Mouse (Mus musculus): ENCODE data around the gene Dnajb2. TPM values are rescaled to one million over a fixed set of nuclear protein-coding genes. Genes with fewer than 3 reads are reported as not detected.

Gene Dnajb2
- polyA plus RNA-seq, 1 experiment = 27.6 TPM

DNA sequence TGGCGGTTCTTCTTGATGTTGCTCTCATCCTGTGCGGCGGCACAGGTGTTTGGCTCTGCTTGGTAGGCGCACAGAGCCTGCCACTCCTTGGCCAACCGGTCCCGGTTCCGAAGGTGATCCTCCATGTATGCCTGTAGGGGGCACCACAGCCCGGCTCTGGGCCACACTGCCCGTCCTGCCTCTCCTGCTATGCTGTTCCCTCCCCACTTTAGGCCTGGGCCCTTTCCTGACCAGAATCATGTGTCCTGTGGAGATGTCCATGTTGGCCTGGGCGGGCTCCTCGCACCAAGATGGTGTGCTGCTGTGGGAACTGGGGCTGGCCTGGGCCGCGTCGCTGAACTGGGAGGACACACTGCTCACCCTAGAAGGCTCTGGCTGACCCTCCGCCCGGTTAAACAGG is 16.8 kb downstream of the Dnajb2 start:
- H3K9me3 ChIP-seq (ENCODE audit: control insufficient read depth, low read length) = no peaks in the 10 kb centered on the region
- no peaks in the 10 kb centered on the region for H3K27me3 ChIP-seq (ENCODE audit: control insufficient read depth)
- TF ChIP-seq TAL1 (IDR thresholded peaks at IDR 0.05; ENCODE audit: low read length) (no peak), GATA1 (IDR thresholded peaks at IDR 0.05; ENCODE audit: low read length) (no peak)
- H3K4me3 ChIP-seq (replicated peaks) = no peak overlapping the region
- no peaks in the 10 kb centered on the region for H3K36me3 ChIP-seq (ENCODE audit: control insufficient read depth)
- H3K4me1 ChIP-seq (ENCODE audit: control insufficient read depth) = peaks cover 51% of the 10 kb centered on the region

DNA sequence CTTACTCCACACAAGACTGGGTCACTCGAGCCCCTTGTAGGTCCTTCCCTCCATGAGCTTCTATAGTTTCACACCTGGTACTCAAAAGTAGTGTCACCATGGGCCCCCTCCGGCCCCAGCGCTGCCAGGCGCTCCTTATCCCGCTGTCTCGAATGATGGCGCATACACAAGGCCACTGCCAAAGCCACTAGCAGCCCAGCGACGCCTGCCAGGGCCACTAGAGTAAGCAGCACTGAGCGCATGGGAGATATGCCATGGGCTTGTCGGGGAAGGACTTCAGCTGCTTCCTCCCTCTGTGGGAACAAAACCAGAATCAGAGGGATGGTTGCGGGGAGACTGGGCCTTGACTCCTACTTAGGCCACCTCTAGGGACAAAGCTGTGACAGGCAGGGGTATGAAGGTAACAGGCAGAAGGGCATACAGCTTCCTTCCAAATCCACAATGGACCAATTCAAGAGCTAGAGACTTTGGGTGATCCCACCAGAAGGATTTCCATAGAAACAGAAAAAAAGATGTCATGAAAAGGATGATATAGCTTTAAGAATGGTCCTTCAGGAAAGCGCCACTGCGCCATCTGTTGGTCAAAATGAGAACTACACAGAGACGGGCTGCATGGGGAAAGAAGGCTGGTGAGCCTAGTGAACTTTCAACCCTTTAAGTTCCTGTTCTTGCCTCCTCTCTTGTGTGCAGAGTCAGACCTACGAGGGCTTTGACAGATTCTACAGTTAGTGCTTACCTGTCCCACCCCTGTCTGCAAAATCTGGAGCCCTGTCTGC is 17.8 kb downstream of the Dnajb2 start:
- H3K27me3 ChIP-seq (ENCODE audit: control insufficient read depth) = no peaks in the 10 kb centered on the region
- TF ChIP-seq TAL1 (IDR thresholded peaks at IDR 0.05; ENCODE audit: low read length) (no peak), GATA1 (IDR thresholded peaks at IDR 0.05; ENCODE audit: low read length) (no peak)
- peaks cover 44% of the 10 kb centered on the region for H3K4me1 ChIP-seq (ENCODE audit: control insufficient read depth)
- H3K4me3 ChIP-seq (replicated peaks) = no peak overlapping the region
- no peaks in the 10 kb centered on the region for H3K9me3 ChIP-seq (ENCODE audit: control insufficient read depth, low read length)
- no peaks in the 10 kb centered on the region for H3K36me3 ChIP-seq (ENCODE audit: control insufficient read depth)

DNA sequence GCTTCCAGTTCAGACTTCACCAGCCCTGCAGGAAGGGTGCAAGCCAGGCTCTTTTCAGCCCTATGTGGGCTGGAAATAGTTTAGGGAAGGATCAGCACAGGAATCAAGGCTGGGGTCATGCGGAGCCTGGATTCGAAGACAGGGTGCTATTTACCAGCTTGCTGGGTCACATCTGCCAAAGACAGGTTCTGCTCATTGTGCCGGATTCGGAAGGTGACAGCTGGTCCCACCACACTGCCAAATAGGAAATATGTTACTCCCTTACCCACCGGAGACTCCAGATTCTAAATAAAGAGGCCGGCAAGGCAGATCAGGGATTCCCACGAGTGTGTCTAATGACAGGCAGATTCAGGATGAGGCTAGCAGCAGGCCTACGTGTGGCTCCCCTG is 18.4 kb downstream of the Dnajb2 start:
- Histone ChIP-seq H3K4me1 (ENCODE audit: control insufficient read depth) (peaks cover 38% of the 10 kb centered on the region), H3K9me3 (ENCODE audit: control insufficient read depth, low read length) (no peaks in the 10 kb centered on the region), H3K27me3 (ENCODE audit: control insufficient read depth) (no peaks in the 10 kb centered on the region), H3K4me3 (replicated peaks) (no peak overlapping the region), H3K36me3 (ENCODE audit: control insufficient read depth) (no peaks in the 10 kb centered on the region)
- TF ChIP-seq TAL1 (IDR thresholded peaks at IDR 0.05; ENCODE audit: low read length) (no peak), GATA1 (IDR thresholded peaks at IDR 0.05; ENCODE audit: low read length) (no peak)

DNA sequence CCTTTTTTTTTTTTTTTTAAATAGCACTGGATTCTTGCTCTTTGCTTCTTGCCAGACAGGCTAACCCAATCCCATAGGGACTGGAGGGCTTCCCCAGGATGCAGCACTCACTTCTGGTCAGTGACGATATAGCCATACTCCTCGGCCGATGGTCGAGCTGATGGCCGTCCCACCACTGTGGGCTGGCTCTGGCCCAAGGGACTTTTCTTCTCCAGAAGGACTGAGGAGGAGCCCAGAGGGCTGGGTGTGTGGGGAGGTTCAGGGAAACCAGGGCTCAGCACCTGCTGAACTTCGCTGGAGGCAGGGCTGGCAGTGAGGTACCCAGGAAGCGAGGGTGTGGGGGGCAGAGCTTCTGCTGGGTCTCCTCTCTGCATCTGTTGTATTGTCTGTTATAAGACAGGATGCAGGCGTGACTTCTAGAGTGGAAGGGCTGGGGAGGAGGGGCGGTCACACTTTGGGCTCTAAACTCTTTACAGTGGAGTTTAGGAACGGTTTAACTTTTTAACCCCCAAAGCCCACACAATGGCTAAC is 19.4 kb downstream of the Dnajb2 start:
- Histone ChIP-seq H3K9me3 (ENCODE audit: control insufficient read depth, low read length) (no peaks in the 10 kb centered on the region), H3K27me3 (ENCODE audit: control insufficient read depth) (no peaks in the 10 kb centered on the region), H3K4me1 (ENCODE audit: control insufficient read depth) (peaks cover 33% of the 10 kb centered on the region), H3K4me3 (replicated peaks) (no peak overlapping the region), H3K36me3 (ENCODE audit: control insufficient read depth) (no peaks in the 10 kb centered on the region)
- TF ChIP-seq TAL1 (IDR thresholded peaks at IDR 0.05; ENCODE audit: low read length) = no peak
- TF ChIP-seq GATA1 (IDR thresholded peaks at IDR 0.05; ENCODE audit: low read length) = no peak

DNA sequence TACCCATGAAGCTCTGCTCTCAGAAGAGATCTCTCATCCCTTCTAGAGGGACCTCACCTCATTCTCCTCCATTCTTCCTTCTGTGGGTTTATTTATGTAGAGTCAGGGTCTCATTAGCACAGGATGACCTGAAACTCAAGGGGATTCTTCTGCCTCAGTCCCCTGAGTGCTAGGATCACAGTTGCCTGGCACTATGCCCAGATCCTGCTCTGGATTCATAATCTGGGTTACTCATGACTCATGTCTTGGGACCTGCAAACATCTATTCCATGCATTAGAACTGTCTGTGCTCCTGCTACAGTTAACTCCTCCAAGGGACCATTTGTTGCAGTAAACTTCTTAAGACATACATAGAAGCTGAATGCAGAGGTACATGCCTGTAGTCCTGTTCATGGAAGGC is 25.1 kb downstream of the Dnajb2 start:
- H3K9me3 ChIP-seq (ENCODE audit: control insufficient read depth, low read length) = no peaks in the 10 kb centered on the region
- peaks cover 40% of the 10 kb centered on the region for H3K27me3 ChIP-seq (ENCODE audit: control insufficient read depth)
- no peaks in the 10 kb centered on the region for H3K36me3 ChIP-seq (ENCODE audit: control insufficient read depth)
- H3K4me3 ChIP-seq (replicated peaks) = no peak overlapping the region
- no peaks in the 10 kb centered on the region for H3K4me1 ChIP-seq (ENCODE audit: control insufficient read depth)
- TF ChIP-seq TAL1 (IDR thresholded peaks at IDR 0.05; ENCODE audit: low read length) = no peak
- no peak for TF ChIP-seq GATA1 (IDR thresholded peaks at IDR 0.05; ENCODE audit: low read length)

DNA sequence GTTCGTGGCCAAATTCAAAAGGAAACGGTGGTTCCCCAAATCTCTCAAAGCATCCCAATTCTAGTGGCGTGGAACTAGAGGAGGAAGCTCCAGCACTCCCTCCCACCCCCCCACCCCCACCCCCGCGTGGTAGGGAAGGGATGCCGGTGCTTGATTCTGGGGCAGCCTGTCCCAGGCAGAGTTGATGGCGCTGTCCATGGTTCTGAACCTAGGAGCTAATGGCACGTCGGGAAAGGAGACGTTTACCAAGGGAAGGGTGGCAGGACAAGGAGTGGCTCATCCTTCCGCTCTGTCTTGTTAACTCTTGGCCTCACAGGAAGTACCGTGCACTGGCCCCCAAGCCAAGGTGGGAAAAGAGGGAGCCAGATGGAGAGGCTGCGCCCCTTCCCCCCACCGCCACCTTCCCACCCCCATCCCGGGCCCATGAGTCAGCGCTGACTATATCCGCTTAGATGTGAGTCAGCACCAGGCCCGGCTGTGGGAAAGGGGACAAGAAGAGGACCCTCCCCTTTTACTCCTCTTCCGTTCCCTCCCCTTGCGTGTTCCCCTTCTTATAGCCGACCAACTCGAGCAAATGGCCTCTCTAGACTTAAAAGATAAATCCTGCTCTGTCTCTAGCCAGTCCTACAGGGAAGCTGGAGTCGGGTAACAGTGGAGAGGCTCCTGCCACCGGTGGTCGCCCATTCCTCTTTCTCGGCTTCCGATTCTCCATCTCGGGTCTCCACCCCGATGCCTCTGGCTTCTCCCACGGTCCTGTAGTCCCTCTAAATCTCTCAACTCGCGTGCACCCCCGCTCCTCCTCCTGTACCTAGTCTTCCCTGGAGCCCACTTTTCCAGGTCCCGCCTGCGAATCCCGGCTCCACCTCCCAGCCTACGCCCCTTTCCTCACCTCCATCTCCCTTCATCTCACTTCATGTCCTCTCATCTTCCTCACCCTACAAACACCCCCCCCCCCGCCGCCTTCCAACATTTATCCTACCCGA is 27.1 kb downstream of the Dnajb2 start:
- Histone ChIP-seq H3K4me3 (replicated peaks) (no peak overlapping the region), H3K36me3 (ENCODE audit: control insufficient read depth) (no peaks in the 10 kb centered on the region), H3K4me1 (ENCODE audit: control insufficient read depth) (no peaks in the 10 kb centered on the region), H3K9me3 (ENCODE audit: control insufficient read depth, low read length) (no peaks in the 10 kb centered on the region), H3K27me3 (ENCODE audit: control insufficient read depth) (peaks cover 40% of the 10 kb centered on the region)
- TF ChIP-seq GATA1 (IDR thresholded peaks at IDR 0.05; ENCODE audit: low read length) = no peak
- no peak for TF ChIP-seq TAL1 (IDR thresholded peaks at IDR 0.05; ENCODE audit: low read length)

DNA sequence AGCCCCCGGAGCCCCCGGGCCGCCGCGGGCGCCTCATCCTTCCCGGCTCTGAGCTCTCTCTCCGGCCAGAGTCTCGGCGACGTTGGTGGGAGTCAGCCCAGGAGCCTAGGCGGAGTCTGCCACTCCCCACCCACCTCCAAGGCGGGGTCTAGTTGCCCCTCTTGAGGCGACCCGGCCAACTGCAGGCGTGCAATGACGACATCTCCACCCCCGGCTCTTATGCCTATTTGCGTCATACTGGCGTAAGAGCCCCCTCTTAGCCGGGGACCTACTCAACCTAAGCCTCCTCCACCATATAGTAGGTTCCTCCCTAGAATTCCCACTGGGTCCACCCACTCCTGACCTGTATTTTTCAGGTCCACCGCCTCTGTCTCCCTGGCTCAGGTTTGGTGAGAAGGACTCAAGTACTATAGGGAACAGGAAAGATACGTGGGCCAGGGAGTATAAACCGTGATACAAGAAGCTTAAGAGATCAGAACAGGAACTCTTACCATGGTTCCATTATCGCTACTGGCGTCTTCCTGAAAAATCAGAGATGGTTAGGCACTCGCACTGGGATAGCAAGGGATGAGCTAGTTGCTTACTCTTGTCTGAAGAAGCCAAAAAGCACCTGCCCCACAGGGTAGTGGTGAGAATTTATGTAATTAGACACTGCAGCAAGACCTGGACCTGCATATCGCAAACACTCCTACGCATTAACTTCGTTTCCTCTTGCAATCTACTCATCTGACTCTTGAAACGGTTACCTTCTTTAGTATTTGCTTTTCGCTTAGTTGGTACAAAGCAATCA is 28.1 kb downstream of the Dnajb2 start, which contains the start of gene Ptprn:
Gene Ptprn (minus strand): TSS at position 412 of the 790 bp plus-strand sequence.
- H3K4me1 ChIP-seq (ENCODE audit: control insufficient read depth) = no peaks in the 10 kb centered on the region
- no peak for TF ChIP-seq TAL1 (IDR thresholded peaks at IDR 0.05; ENCODE audit: low read length)
- TF ChIP-seq GATA1 (IDR thresholded peaks at IDR 0.05; ENCODE audit: low read length) = no peak

More for the DNA sequence above, 28.1 kb downstream of the Dnajb2 start, which contains the start of gene Ptprn:
- no peaks in the 10 kb centered on the region for H3K36me3 ChIP-seq (ENCODE audit: control insufficient read depth)
- H3K4me3 ChIP-seq (replicated peaks) = no peak within 1 kb of the TSS
- H3K27me3 ChIP-seq (ENCODE audit: control insufficient read depth) = peaks cover 43% of the 10 kb centered on the region
- H3K9me3 ChIP-seq (ENCODE audit: control insufficient read depth, low read length) = no peaks in the 10 kb centered on the region

Data from erythroblast, embryonic 14.5 days (primary cell).